Mouse (Mus musculus): ENCODE data around the gene Zfp239. TPM values are rescaled to one million over a fixed set of nuclear protein-coding genes. Genes with fewer than 3 reads are reported as not detected.

The Zfp239 gene
- polyA plus RNA-seq, 1 experiment from 2014 or later: 1.1 TPM

GRCm38 (mm10) chr6:117908424-117908900, 46.6 kb downstream of the Zfp239 start:
- Histone ChIP-seq H3K9ac (peak overlapping the region; percentile 99), H3K27me3 (no peaks in the 10 kb centered on the region), H3K36me3 (no peaks in the 10 kb centered on the region), H3K27ac (peak overlapping the region; percentile 92), H3K4me1 (replicated peaks) (peaks cover 30% of the 10 kb centered on the region), H3K9me3 (replicated peaks) (no peaks in the 10 kb centered on the region), H3K4me3 (peak overlapping the region; percentile 100), H3K4me2 (peak overlapping the region; percentile 71)
- under 1% methylated on average over 14 of the region's 14 CpGs for WGBS
- no peak for ATAC-seq (replicated peaks; ENCODE audit: insufficient number of reproducible peaks, insufficient read depth, low FRiP score, low read depth)

GRCm38 (mm10) chr6:117910120-117910661, 48.3 kb downstream of the Zfp239 start:
- Histone ChIP-seq H3K4me3 (0 out of 2 replicates have a peak overlapping the region, but pooled peaks have one; percentile 100), H3K9ac (no peak overlapping the region; the same call in 1 of the 2 replicates)

GRCm38 (mm10) chr6:117914541-117914940, 52.6 kb downstream of the Zfp239 start:
- H3K36me3 ChIP-seq: peaks cover 4% of the 10 kb centered on the region; the same call in 1 of the 2 replicates
- no peak for ATAC-seq (replicated peaks; ENCODE audit: insufficient number of reproducible peaks, insufficient read depth, low FRiP score, low read depth)
- H3K9ac ChIP-seq: no peak overlapping the region
- H3K4me1 ChIP-seq (replicated peaks): peaks cover 40% of the 10 kb centered on the region
- no peaks in the 10 kb centered on the region for H3K9me3 ChIP-seq (replicated peaks)
- no peak overlapping the region for H3K4me2 ChIP-seq
- H3K27ac ChIP-seq: no peak overlapping the region
- H3K4me3 ChIP-seq: no peak overlapping the region
- H3K27me3 ChIP-seq: no peaks in the 10 kb centered on the region

More at GRCm38 (mm10) chr6:117910120-117910661, 48.3 kb downstream of the Zfp239 start:
- no peak for ATAC-seq (replicated peaks; ENCODE audit: insufficient number of reproducible peaks, insufficient read depth, low FRiP score, low read depth)
- H3K36me3 ChIP-seq: no peaks in the 10 kb centered on the region
- H3K4me2 ChIP-seq: no peak overlapping the region; the same call in 1 of the 2 replicates
- no peak overlapping the region for H3K27ac ChIP-seq
- H3K27me3 ChIP-seq: no peaks in the 10 kb centered on the region
- 77% methylated on average over 6 of the region's 6 CpGs for WGBS
- no peaks in the 10 kb centered on the region for H3K9me3 ChIP-seq (replicated peaks)
- peaks cover 30% of the 10 kb centered on the region for H3K4me1 ChIP-seq (replicated peaks)

DNA sequence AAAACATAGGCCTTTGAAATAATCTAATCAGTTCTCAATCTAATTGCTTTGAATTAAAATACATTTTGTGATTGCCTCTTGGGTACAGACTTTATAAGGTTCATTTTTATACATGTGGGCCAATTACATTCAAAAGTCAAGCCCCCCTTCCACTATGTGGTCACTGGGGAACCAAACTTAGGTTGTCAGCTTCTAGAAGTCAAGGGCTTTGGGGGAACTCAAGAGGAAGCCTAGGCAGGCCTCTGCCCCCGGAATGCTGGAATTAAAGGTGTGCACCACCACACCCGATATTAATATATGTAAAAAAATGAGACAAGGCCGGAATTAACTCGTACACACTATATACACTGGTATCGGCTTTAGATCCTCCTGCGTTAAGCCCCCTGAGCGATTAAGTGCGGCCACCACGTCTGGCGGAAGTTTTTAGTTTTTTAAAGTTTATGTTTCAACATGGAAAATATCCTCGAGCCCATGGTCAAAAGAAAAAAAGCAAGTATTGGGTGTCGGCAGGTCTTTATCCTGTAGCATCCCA, 54.4 kb downstream of the Zfp239 start:
- H3K4me2 ChIP-seq: peak overlapping the region; percentile 78
- peak overlapping the region; percentile 78 for H3K4me3 ChIP-seq
- ATAC-seq (replicated peaks; ENCODE audit: insufficient number of reproducible peaks, insufficient read depth, low FRiP score, low read depth): no peak
- H3K9me3 ChIP-seq (replicated peaks): no peaks in the 10 kb centered on the region
- H3K9ac ChIP-seq: peak overlapping the region; percentile 74
- H3K27me3 ChIP-seq: no peaks in the 10 kb centered on the region
- under 1% methylated on average over 12 of the region's 12 CpGs for WGBS
- peak overlapping the region; percentile 98 for H3K27ac ChIP-seq
- H3K4me1 ChIP-seq (replicated peaks): peaks cover 30% of the 10 kb centered on the region
- H3K36me3 ChIP-seq: peaks cover 4% of the 10 kb centered on the region; the same call in 1 of the 2 replicates

DNA sequence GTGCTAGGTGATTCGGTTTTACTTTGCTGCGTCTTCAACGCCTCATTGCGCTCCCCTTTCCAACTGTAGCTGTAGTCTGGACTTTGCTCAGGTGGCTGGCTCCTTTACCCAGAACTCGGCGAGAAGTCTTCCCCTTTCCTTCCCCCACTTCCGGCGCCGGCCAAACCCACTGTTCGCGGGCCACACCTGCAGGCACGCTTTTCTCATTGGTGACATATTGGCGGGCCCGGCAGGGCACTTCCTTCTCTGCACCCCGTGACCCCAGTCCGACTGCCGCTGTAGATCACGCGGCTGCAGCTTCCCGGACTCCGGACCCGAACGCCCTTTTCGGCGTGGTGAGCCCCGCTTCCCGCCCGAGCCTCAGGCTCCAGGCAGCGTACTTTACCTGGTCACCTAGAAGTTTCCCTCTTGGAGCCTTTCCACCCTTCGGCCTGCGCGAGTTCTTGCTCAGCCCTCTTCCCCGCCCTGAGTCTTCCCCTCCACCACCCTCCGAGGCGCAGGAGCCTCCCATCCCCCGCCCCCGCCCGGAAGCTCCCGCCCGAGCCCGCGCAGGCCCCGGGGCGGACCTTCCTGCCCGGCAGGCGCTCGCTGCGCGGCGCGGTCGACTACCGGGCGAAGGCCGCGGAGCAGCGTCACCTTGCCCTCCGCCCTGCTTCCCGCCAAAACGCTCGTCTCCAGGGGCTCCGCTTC, 55.0 kb downstream of the Zfp239 start:
- H3K27me3 ChIP-seq: no peaks in the 10 kb centered on the region
- H3K4me1 ChIP-seq (replicated peaks): peaks cover 32% of the 10 kb centered on the region
- H3K9ac ChIP-seq: peak overlapping the region; percentile 74
- H3K4me2 ChIP-seq: peak overlapping the region; percentile 78
- H3K9me3 ChIP-seq (replicated peaks): no peaks in the 10 kb centered on the region
- H3K4me3 ChIP-seq: peak overlapping the region; percentile 78
- ATAC-seq (replicated peaks; ENCODE audit: insufficient number of reproducible peaks, insufficient read depth, low FRiP score, low read depth): peak; percentile 93
- peak overlapping the region; percentile 98 for H3K27ac ChIP-seq
- peaks cover 4% of the 10 kb centered on the region for H3K36me3 ChIP-seq
- under 1% methylated on average over 62 of the region's 62 CpGs for WGBS

GRCm38 (mm10) chr6:117917576-117917975, 55.7 kb downstream of the Zfp239 start:
- Histone ChIP-seq H3K4me1 (replicated peaks) (peaks cover 32% of the 10 kb centered on the region), H3K36me3 (peaks cover 7% of the 10 kb centered on the region), H3K4me3 (peak overlapping the region; percentile 78), H3K4me2 (peak overlapping the region; percentile 78), H3K9me3 (replicated peaks) (no peaks in the 10 kb centered on the region), H3K9ac (peak overlapping the region; percentile 74), H3K27me3 (no peaks in the 10 kb centered on the region), H3K27ac (peak overlapping the region; percentile 98)
- ATAC-seq (replicated peaks; ENCODE audit: insufficient number of reproducible peaks, insufficient read depth, low FRiP score, low read depth): peak; percentile 63
- WGBS: under 1% methylated on average over 21 of the region's 21 CpGs

GRCm38 (mm10) chr6:117918043-117918442, 56.1 kb downstream of the Zfp239 start:
- H3K27ac ChIP-seq: peak overlapping the region; percentile 98
- H3K4me3 ChIP-seq: peak overlapping the region; percentile 78
- peak overlapping the region; percentile 78 for H3K4me2 ChIP-seq
- H3K36me3 ChIP-seq: peaks cover 7% of the 10 kb centered on the region
- no peaks in the 10 kb centered on the region for H3K27me3 ChIP-seq
- 18% methylated on average over 5 of the region's 5 CpGs for WGBS
- peaks cover 32% of the 10 kb centered on the region for H3K4me1 ChIP-seq (replicated peaks)
- no peak for ATAC-seq (replicated peaks; ENCODE audit: insufficient number of reproducible peaks, insufficient read depth, low FRiP score, low read depth)
- no peaks in the 10 kb centered on the region for H3K9me3 ChIP-seq (replicated peaks)
- H3K9ac ChIP-seq: peak overlapping the region; percentile 74

GRCm38 (mm10) chr6:117920659-117921640, 59.0 kb downstream of the Zfp239 start:
- Histone ChIP-seq H3K9me3 (replicated peaks) (no peaks in the 10 kb centered on the region), H3K4me2 (no peak overlapping the region), H3K27ac (no peak overlapping the region), H3K36me3 (peaks cover 15% of the 10 kb centered on the region), H3K4me3 (no peak overlapping the region), H3K9ac (no peak overlapping the region), H3K27me3 (no peaks in the 10 kb centered on the region), H3K4me1 (replicated peaks) (peaks cover 24% of the 10 kb centered on the region)
- ATAC-seq (replicated peaks; ENCODE audit: insufficient number of reproducible peaks, insufficient read depth, low FRiP score, low read depth): no peak
- 45% methylated on average over 3 of the region's 3 CpGs for WGBS

- Histone ChIP-seq H3K27ac (no peak overlapping the region), H3K4me3 (no peak overlapping the region), H3K9me3 (replicated peaks) (no peaks in the 10 kb centered on the region), H3K9ac (no peak overlapping the region), H3K27me3 (no peaks in the 10 kb centered on the region), H3K4me2 (no peak overlapping the region), H3K4me1 (replicated peaks) (peaks cover 19% of the 10 kb centered on the region), H3K36me3 (peaks cover 25% of the 10 kb centered on the region)
- ATAC-seq (replicated peaks; ENCODE audit: insufficient number of reproducible peaks, insufficient read depth, low FRiP score, low read depth): no peak
- 91% methylated on average over 3 of the region's 3 CpGs for WGBS
Measured at GRCm38 (mm10) chr6:117922041-117922440, 60.1 kb downstream of the Zfp239 start.

All from heart, embryonic 15.5 days (tissue).